Mouse (Mus musculus) olfactory bulb, adult 2 months (tissue): ENCODE data around the gene Tgtp1. TPM values are rescaled to one million over a fixed set of nuclear protein-coding genes. Genes with fewer than 3 reads are reported as not detected.
"Not testable (repeated sequence)": the region's sequence is repeated elsewhere in the genome, so short reads cannot be mapped to it uniquely, and the experiment has no call there.

Experiments used
- H3K27ac ChIP-seq: fragments of 200-500 bp; 2 replicates; pipeline ENCODE4 v1.5.1; 2012; ENCODE audit warnings: low read depth, low read length; ENCODE audit not compliant: insufficient read depth
- H3K4me1 ChIP-seq: fragments of 200-500 bp; 2 replicates; pipeline ENCODE4 v1.6.1; 2012; ENCODE audit warnings: low read length; ENCODE audit not compliant: control insufficient read depth, insufficient read depth
- H3K4me3 ChIP-seq: fragments of 200-500 bp; 2 replicates; pipeline ENCODE4 v1.5.1; 2012; ENCODE audit warnings: mild to moderate bottlenecking, low read depth, low read length, moderate library complexity; ENCODE audit not compliant: insufficient read depth
- WGBS: fragments of 180-500 bp; shearing (Covaris S2); methylation state at CpG from one replicate; pipeline ENCODE4 v1.1.7; 2018; 5-methylcytosine and 5-hydroxymethylcytosine counted together
- polyA plus RNA-seq: library from polyadenylated mRNA; stranded (reverse); fragments of >200 nt; gene quantifications from 2 replicates; pipeline ENCODE4 v1.2.4, GENCODE M21; 2012; ENCODE audit warnings: low replicate concordance; ENCODE audit not compliant: missing spikeins, insufficient read depth, insufficient read length

The Tgtp1 gene
- not detected in 2 replicates for polyA plus RNA-seq

GRCm38 (mm10) chr11:48994018-48994417 is at the start of gene Tgtp1:
Gene Tgtp1, minus strand, starts transcription at chr11:48994172.
- H3K4me3 ChIP-seq, H3K4me1 ChIP-seq, H3K27ac ChIP-seq: not testable (repeated sequence)
- 69% methylated on average over 2 of the region's 2 CpGs for WGBS

DNA sequence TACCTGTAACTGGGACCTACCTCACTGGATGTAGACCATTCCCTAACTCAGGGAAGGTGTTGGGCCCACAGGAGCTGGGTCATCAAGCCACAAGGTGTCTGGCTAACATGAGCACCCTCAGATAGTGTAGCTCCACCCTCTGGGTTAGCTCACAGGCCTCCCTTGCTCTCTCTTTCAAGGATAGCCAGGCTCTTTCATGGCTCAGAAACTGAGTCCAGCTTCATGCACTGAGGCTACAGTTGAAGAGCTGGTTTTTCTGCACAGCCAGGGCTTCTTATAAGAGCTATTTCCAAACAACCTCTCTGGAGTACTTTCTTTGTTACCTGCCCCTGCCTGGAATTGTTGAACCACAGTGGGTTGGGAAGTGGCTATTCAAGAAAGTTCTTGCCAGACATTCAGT is 18.1 kb upstream of the Tgtp1 start:
- H3K4me1 ChIP-seq, H3K27ac ChIP-seq, H3K4me3 ChIP-seq: not testable (repeated sequence)

- H3K27ac ChIP-seq, H3K4me1 ChIP-seq, H3K4me3 ChIP-seq: not testable (repeated sequence)
- WGBS: 40% methylated on average over 1 of the region's 1 CpGs
Measured at GRCm38 (mm10) chr11:49006785-49007184, 12.8 kb upstream of the Tgtp1 start.

- H3K27ac ChIP-seq, H3K4me1 ChIP-seq, H3K4me3 ChIP-seq: not testable (repeated sequence)
- 73% methylated on average over 2 of the region's 2 CpGs for WGBS
Measured at GRCm38 (mm10) chr11:49006317-49006716, 12.3 kb upstream of the Tgtp1 start.

- not testable (repeated sequence) for H3K4me1 ChIP-seq, H3K27ac ChIP-seq, H3K4me3 ChIP-seq
- 78% methylated on average over 1 of the region's 1 CpGs for WGBS
Measured at GRCm38 (mm10) chr11:49000411-49000810, 6.4 kb upstream of the Tgtp1 start.

GRCm38 (mm10) chr11:48993296-48993695 is 676 bp downstream of the Tgtp1 start:
- H3K27ac ChIP-seq, H3K4me3 ChIP-seq, H3K4me1 ChIP-seq: not testable (repeated sequence)
- whole genome bisulfite sequencing: 85% methylated on average over 10 of the region's 10 CpGs

- 74% methylated on average over 4 of the region's 4 CpGs for WGBS
- H3K27ac ChIP-seq, H3K4me1 ChIP-seq, H3K4me3 ChIP-seq: not testable (repeated sequence)
Measured at GRCm38 (mm10) chr11:48991740-48992520, 2.0 kb downstream of the Tgtp1 start, which contains the start of gene Gm12185. Gene Gm12185, minus strand, starts transcription at chr11:48992226.

- not testable (repeated sequence) for H3K4me3 ChIP-seq, H3K27ac ChIP-seq, H3K4me1 ChIP-seq
- WGBS: 74% methylated on average over 2 of the region's 2 CpGs
Measured at GRCm38 (mm10) chr11:48989981-48990380, 4.0 kb downstream of the Tgtp1 start.

- not testable (repeated sequence) for H3K4me1 ChIP-seq, H3K27ac ChIP-seq, H3K4me3 ChIP-seq
- 86% methylated on average over 2 of the region's 3 CpGs for WGBS
Measured at GRCm38 (mm10) chr11:48988219-48988618, 5.8 kb downstream of the Tgtp1 start.

GRCm38 (mm10) chr11:48982848-48983247 is 11.1 kb downstream of the Tgtp1 start:
- H3K27ac ChIP-seq, H3K4me1 ChIP-seq, H3K4me3 ChIP-seq: not testable (repeated sequence)
- WGBS: no CpG with 5 or more reads among the region's 3 CpGs

GRCm38 (mm10) chr11:48980052-48980451 is 13.9 kb downstream of the Tgtp1 start:
- not testable (repeated sequence) for H3K27ac ChIP-seq, H3K4me3 ChIP-seq, H3K4me1 ChIP-seq
- no CpG with 5 or more reads among the region's 5 CpGs for WGBS

GRCm38 (mm10) chr11:48979251-48979650 is 14.7 kb downstream of the Tgtp1 start, which contains the start of gene 9930111J21Rik1:
Gene 9930111J21Rik1, minus strand, starts transcription at chr11:48979398.
- H3K4me3 ChIP-seq, H3K27ac ChIP-seq, H3K4me1 ChIP-seq: not testable (repeated sequence)
- no CpG with 5 or more reads among the region's 3 CpGs for WGBS

GRCm38 (mm10) chr11:48978240-48978939 is 15.6 kb downstream of the Tgtp1 start, which contains the start of gene Olfr56:
Gene Olfr56, plus strand, starts transcription at chr11:48978889.
- not testable (repeated sequence) for H3K4me3 ChIP-seq, H3K4me1 ChIP-seq
- WGBS: no CpG with 5 or more reads among the region's 1 CpGs

GRCm38 (mm10) chr11:48974686-48975085 is 19.3 kb downstream of the Tgtp1 start:
- no CpG with 5 or more reads among the region's 1 CpGs for WGBS
- not testable (repeated sequence) for H3K4me1 ChIP-seq, H3K4me3 ChIP-seq, H3K27ac ChIP-seq

More at GRCm38 (mm10) chr11:48978240-48978939, 15.6 kb downstream of the Tgtp1 start, which contains the start of gene Olfr56:
- H3K27ac ChIP-seq: not testable (repeated sequence)
